Mouse (Mus musculus): Measurements from ENCODE around the gene Trarg1. TPM values are rescaled to one million over a fixed set of nuclear protein-coding genes. Genes with fewer than 3 reads are reported as not detected.

Trarg1 gene
- total and polyA plus RNA-seq, 2 experiments from 2014 or later, result 0.46 to 0.82 TPM

DNA sequence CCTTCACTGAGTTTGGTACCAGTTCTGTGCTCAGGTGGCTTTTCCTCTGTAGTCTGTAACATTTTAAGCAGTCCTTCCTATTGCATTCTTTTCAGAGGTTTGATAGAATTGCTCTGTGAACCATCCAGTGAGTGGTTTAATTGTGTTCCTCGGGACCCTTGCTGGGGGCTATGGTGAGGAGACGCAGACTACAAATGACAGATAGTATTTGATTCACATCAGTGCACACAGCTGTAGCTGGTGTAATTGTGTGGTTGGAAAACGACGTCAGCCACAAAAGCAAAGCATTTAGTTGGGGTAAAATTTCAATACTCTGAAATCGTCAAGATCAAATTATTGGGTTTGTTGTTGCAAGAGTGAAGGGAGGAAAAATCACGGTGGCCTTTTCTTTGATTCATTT, 35.4 kb upstream of the Trarg1 start:
- no peak overlapping the region for H3K9ac ChIP-seq (replicated peaks; ENCODE audit: low read depth, low read length)
- no peak overlapping the region for H3K27ac ChIP-seq (ENCODE audit: low read depth)
- TF ChIP-seq EP300 (IDR thresholded peaks at IDR 0.05; ENCODE audit: low read depth) (no peak), CTCF (IDR thresholded peaks at IDR 0.05; ENCODE audit: low read depth) (no peak)
- no peak overlapping the region for H3K4me2 ChIP-seq (ENCODE audit: low read depth, low read length)
- no peak overlapping the region for H3K4me3 ChIP-seq (ENCODE audit: low read depth, low read length)
- 74% methylated on average over 6 of the region's 6 CpGs for WGBS
- H3K4me1 ChIP-seq (ENCODE audit: control insufficient read depth, insufficient read depth), result peaks cover 6% of the 10 kb centered on the region; the same call in 1 of the 2 replicates
- DNase-seq (ENCODE audit: low spot score) (no peak), ATAC-seq (ENCODE audit: insufficient read depth, low read depth) (no peak)
- H3K9me3 ChIP-seq (replicated peaks; ENCODE audit: control insufficient read depth, low read length), result no peaks in the 10 kb centered on the region
- no peaks in the 10 kb centered on the region for H3K36me3 ChIP-seq (replicated peaks; ENCODE audit: control insufficient read depth, insufficient read depth, low read length)
- peaks cover 8% of the 10 kb centered on the region; the same call in 1 of the 2 replicates for H3K27me3 ChIP-seq (ENCODE audit: control insufficient read depth, insufficient read depth, low read length)

DNA sequence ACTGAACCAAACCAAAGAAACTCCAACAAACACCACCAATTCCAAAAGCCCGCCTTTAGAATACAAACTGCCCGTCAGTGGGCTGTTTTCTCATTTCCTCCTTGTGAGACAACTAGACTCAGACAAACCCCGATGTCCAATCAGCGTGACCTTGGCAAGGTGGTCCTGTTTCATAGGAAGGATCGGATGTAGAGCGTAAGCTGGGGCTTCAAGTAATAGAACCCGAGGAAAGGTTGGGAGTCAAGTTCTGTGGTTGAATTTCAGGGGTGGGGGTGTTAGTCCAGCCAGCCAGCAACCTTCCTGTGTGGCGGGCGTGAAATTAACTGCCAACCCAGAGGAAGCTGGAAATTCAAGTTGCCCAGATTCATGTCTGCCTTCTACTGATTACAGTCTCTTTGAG, 34.6 kb upstream of the Trarg1 start:
- peaks cover 6% of the 10 kb centered on the region; the same call in 1 of the 2 replicates for H3K4me1 ChIP-seq (ENCODE audit: control insufficient read depth, insufficient read depth)
- DNase-seq (ENCODE audit: low spot score) (no peak), ATAC-seq (ENCODE audit: insufficient read depth, low read depth) (no peak)
- no peaks in the 10 kb centered on the region for H3K36me3 ChIP-seq (replicated peaks; ENCODE audit: control insufficient read depth, insufficient read depth, low read length)
- H3K27me3 ChIP-seq (ENCODE audit: control insufficient read depth, insufficient read depth, low read length), result peaks cover 8% of the 10 kb centered on the region; the same call in 1 of the 2 replicates
- H3K9me3 ChIP-seq (replicated peaks; ENCODE audit: control insufficient read depth, low read length), result no peaks in the 10 kb centered on the region
- no peak overlapping the region for H3K4me3 ChIP-seq (ENCODE audit: low read depth, low read length)
- 72% methylated on average over 9 of the region's 9 CpGs for WGBS
- TF ChIP-seq CTCF (IDR thresholded peaks at IDR 0.05; ENCODE audit: low read depth) (no peak), EP300 (IDR thresholded peaks at IDR 0.05; ENCODE audit: low read depth) (no peak)
- no peak overlapping the region for H3K9ac ChIP-seq (replicated peaks; ENCODE audit: low read depth, low read length)
- no peak overlapping the region for H3K4me2 ChIP-seq (ENCODE audit: low read depth, low read length)
- H3K27ac ChIP-seq (ENCODE audit: low read depth), result no peak overlapping the region

DNA sequence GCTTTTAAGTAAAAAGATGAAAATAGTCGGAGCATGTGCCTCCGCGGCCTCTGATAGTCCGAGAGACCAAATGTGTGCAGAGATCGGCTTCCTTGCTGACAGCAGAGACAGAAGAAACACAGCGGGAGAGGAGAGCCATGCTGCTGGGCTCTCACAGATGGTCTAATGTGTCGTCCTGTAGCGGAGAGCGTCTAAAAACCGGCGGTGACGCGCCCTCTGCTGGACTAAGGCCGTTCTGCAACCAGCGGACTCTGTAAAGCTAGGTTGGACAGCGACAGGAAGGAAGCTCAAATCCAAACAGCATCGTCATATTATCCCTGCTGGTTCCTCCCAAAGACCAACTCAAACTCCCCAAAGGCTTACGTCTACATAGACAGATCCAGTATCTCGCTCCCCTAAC, 33.7 kb upstream of the Trarg1 start:
- under 1% methylated on average over 19 of the region's 19 CpGs for WGBS
- no peak overlapping the region for H3K9ac ChIP-seq (replicated peaks; ENCODE audit: low read depth, low read length)
- H3K9me3 ChIP-seq (replicated peaks; ENCODE audit: control insufficient read depth, low read length), result no peaks in the 10 kb centered on the region
- ATAC-seq (ENCODE audit: insufficient read depth, low read depth) (peak; percentile 82), DNase-seq (ENCODE audit: low spot score) (peak; percentile 82)
- no peak overlapping the region for H3K27ac ChIP-seq (ENCODE audit: low read depth)
- H3K4me3 ChIP-seq (ENCODE audit: low read depth, low read length), result no peak overlapping the region
- peak overlapping the region; percentile 40; the same call in 1 of the 2 replicates for H3K4me2 ChIP-seq (ENCODE audit: low read depth, low read length)
- peaks cover 6% of the 10 kb centered on the region; the same call in 1 of the 2 replicates for H3K4me1 ChIP-seq (ENCODE audit: control insufficient read depth, insufficient read depth)
- peaks cover 8% of the 10 kb centered on the region; the same call in 1 of the 2 replicates for H3K27me3 ChIP-seq (ENCODE audit: control insufficient read depth, insufficient read depth, low read length)
- H3K36me3 ChIP-seq (replicated peaks; ENCODE audit: control insufficient read depth, insufficient read depth, low read length), result no peaks in the 10 kb centered on the region
- TF ChIP-seq EP300 (IDR thresholded peaks at IDR 0.05; ENCODE audit: low read depth), result no peak
- TF ChIP-seq CTCF (IDR thresholded peaks at IDR 0.05; ENCODE audit: low read depth), result peak; percentile 97

DNA sequence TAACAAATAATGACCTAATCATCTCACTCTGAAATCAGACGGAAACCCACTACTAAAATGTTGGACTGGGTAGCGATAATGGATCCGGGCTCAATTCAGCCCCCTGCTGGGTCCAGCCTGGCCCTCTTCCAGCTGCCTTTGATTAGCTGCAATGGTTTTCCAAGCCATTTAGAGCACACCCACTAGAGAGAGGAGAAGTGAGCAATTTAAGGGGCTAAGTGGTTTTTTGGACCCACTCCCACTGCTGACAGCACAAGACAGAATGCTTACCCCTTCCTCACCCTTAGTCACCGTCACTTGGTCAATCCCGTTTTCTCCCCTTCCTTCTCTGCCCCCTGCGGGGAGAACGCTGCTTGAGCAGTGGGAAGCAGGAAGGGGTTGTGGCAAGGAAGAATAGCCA, 32.5 kb upstream of the Trarg1 start:
- no peak for ATAC-seq (ENCODE audit: insufficient read depth, low read depth)
- 6% methylated on average over 7 of the region's 7 CpGs for WGBS

GRCm38 (mm10) chr11:76647500-76647899, 32.1 kb upstream of the Trarg1 start:
- H3K4me1 ChIP-seq (ENCODE audit: control insufficient read depth, insufficient read depth), result peaks cover 6% of the 10 kb centered on the region; the same call in 1 of the 2 replicates
- DNase-seq (ENCODE audit: low spot score) (peak; percentile 65), ATAC-seq (ENCODE audit: insufficient read depth, low read depth) (peak; percentile 71)
- H3K9ac ChIP-seq (replicated peaks; ENCODE audit: low read depth, low read length), result no peak overlapping the region
- peak overlapping the region; percentile 55 for H3K4me2 ChIP-seq (ENCODE audit: low read depth, low read length)
- peak overlapping the region; percentile 15 for H3K4me3 ChIP-seq (ENCODE audit: low read depth, low read length)
- peaks cover 8% of the 10 kb centered on the region; the same call in 1 of the 2 replicates for H3K27me3 ChIP-seq (ENCODE audit: control insufficient read depth, insufficient read depth, low read length)
- H3K36me3 ChIP-seq (replicated peaks; ENCODE audit: control insufficient read depth, insufficient read depth, low read length), result no peaks in the 10 kb centered on the region
- no peaks in the 10 kb centered on the region for H3K9me3 ChIP-seq (replicated peaks; ENCODE audit: control insufficient read depth, low read length)
- peak overlapping the region; percentile 46; the same call in 1 of the 2 replicates for H3K27ac ChIP-seq (ENCODE audit: low read depth)
- WGBS, result under 1% methylated on average over 9 of the region's 9 CpGs
- peak; percentile 67 for TF ChIP-seq CTCF (IDR thresholded peaks at IDR 0.05; ENCODE audit: low read depth)
- TF ChIP-seq EP300 (IDR thresholded peaks at IDR 0.05; ENCODE audit: low read depth), result no peak

More for the DNA sequence above, 32.5 kb upstream of the Trarg1 start:
- Histone ChIP-seq H3K9ac (replicated peaks; ENCODE audit: low read depth, low read length) (no peak overlapping the region), H3K9me3 (replicated peaks; ENCODE audit: control insufficient read depth, low read length) (no peaks in the 10 kb centered on the region), H3K4me1 (ENCODE audit: control insufficient read depth, insufficient read depth) (peaks cover 6% of the 10 kb centered on the region; the same call in 1 of the 2 replicates), H3K27ac (ENCODE audit: low read depth) (no peak overlapping the region), H3K4me3 (ENCODE audit: low read depth, low read length) (peak overlapping the region; percentile 15), H3K36me3 (replicated peaks; ENCODE audit: control insufficient read depth, insufficient read depth, low read length) (no peaks in the 10 kb centered on the region), H3K27me3 (ENCODE audit: control insufficient read depth, insufficient read depth, low read length) (peaks cover 8% of the 10 kb centered on the region; the same call in 1 of the 2 replicates), H3K4me2 (ENCODE audit: low read depth, low read length) (peak overlapping the region; percentile 55)
- TF ChIP-seq CTCF (IDR thresholded peaks at IDR 0.05; ENCODE audit: low read depth), result 0 out of 2 replicates have a peak, but pooled peaks have one; percentile 15
- no peak for TF ChIP-seq EP300 (IDR thresholded peaks at IDR 0.05; ENCODE audit: low read depth)
- DNase-seq (ENCODE audit: low spot score), result no peak
